Comparison of ENCODE assay signal across 8 mouse cellular contexts in genomic region chr15:80945851-80946250, GRCm38 (mm10). TPM values are rescaled to one million over a fixed set of nuclear protein-coding genes. Genes with fewer than 3 reads are reported as not detected.
DNase-seq lines count a peak whose midpoint lies in the region; ATAC-seq and TF ChIP-seq lines count a peak whose summit lies in the region.
"Had no signal": no experiment of that assay in that cellular context is flagged by ENCODE, and none has a peak within 500 bp of the region (broad histone marks: within the 10 kb centered on the region; RNA-seq: fewer than 3 reads in every experiment).

No protein-coding gene starts in this region.

- peaks cover 8% of the 10 kb centered on the region; the same call in 1 of the 2 replicates for H3K4me1 ChIP-seq in kidney, adult 2 months (ENCODE audit: control insufficient read depth, insufficient read depth, low read length)
- peaks cover 14% of the 10 kb centered on the region for H3K4me1 ChIP-seq in kidney, embryonic 14.5 days (ENCODE audit: control insufficient read depth, insufficient read depth, low read length)
- no peaks in the 10 kb centered on the region for H3K4me1 ChIP-seq in ES-Bruce4 (ENCODE audit: control insufficient read depth, insufficient read depth, low read length)
- H3K4me1 ChIP-seq in liver, embryonic 13.5 days (replicated peaks) = peaks cover 33% of the 10 kb centered on the region
- H3K4me1 ChIP-seq in midbrain, embryonic 10.5 days = peaks cover 14% of the 10 kb centered on the region

- no peak for ATAC-seq in kidney, embryonic 14.5 days (ENCODE audit: low FRiP score, low TSS enrichment)
- no peak for ATAC-seq in liver, embryonic 13.5 days (ENCODE audit: low read depth)

- H3K9ac ChIP-seq in kidney, embryonic 14.5 days (ENCODE audit: low read depth, low read length) = no peak overlapping the region
- H3K9ac ChIP-seq in ES-Bruce4 (ENCODE audit: low read depth, poor library complexity, severe bottlenecking) = no peak overlapping the region
- no peak overlapping the region for H3K9ac ChIP-seq in liver, embryonic 13.5 days

- H3K36me3 ChIP-seq in kidney, adult 2 months (ENCODE audit: control insufficient read depth, insufficient read depth, low read length) = no peaks in the 10 kb centered on the region
- H3K36me3 ChIP-seq in kidney, embryonic 14.5 days (ENCODE audit: control insufficient read depth, insufficient read depth, low read length) = peaks cover 4% of the 10 kb centered on the region; the same call in 1 of the 2 replicates
- 0 out of 2 replicates have a peak, but pooled peaks cover 2% of the 10 kb centered on the region for H3K36me3 ChIP-seq in ES-Bruce4 (ENCODE audit: control insufficient read depth, insufficient read depth, low read length, poor library complexity, severe bottlenecking)
- peaks cover 21% of the 10 kb centered on the region for H3K36me3 ChIP-seq in liver, embryonic 13.5 days
- peaks cover 19% of the 10 kb centered on the region for H3K36me3 ChIP-seq in midbrain, embryonic 10.5 days

- TF ChIP-seq CTCF in kidney, adult 2 months (conservative IDR thresholded peaks at IDR 0.05; ENCODE audit: insufficient read depth, insufficient read length, low read depth, low read length) = peak; percentile 60
- peak; percentile 75 for TF ChIP-seq CTCF in ES-Bruce4 (IDR thresholded peaks at IDR 0.05; ENCODE audit: low read depth, low read length)

- TF ChIP-seq EP300 in ES-Bruce4 (IDR thresholded peaks at IDR 0.05; ENCODE audit: insufficient read depth, low read depth, low read length) = no peak

- DNase-seq in kidney, adult 2 months = peak; percentile 44
- peak; percentile 44 to 68 for DNase-seq in adrenal gland, postnatal 36 days
- peak; percentile 51 for DNase-seq in liver, embryonic 13.5 days
- peak; percentile 30 to 44 for DNase-seq in thymus, adult 18-20 months
- no peak for DNase-seq in midbrain, embryonic 10.5 days (ENCODE audit: low spot score)

- H3K27me3 ChIP-seq in kidney, adult 2 months (replicated peaks; ENCODE audit: control insufficient read depth, insufficient read depth, low read length) = no peaks in the 10 kb centered on the region
- no peaks in the 10 kb centered on the region for H3K27me3 ChIP-seq in kidney, embryonic 14.5 days (ENCODE audit: control insufficient read depth, insufficient read depth, low read length)
- H3K27me3 ChIP-seq in ES-Bruce4 (ENCODE audit: control insufficient read depth, insufficient read depth, low read length, poor library complexity, severe bottlenecking) = no peaks in the 10 kb centered on the region
- H3K27me3 ChIP-seq in liver, embryonic 13.5 days = no peaks in the 10 kb centered on the region
- H3K27me3 ChIP-seq in midbrain, embryonic 10.5 days (ENCODE audit: low read depth, poor library complexity, severe bottlenecking) = no peaks in the 10 kb centered on the region

- 53% methylated on average over 3 of the region's 3 CpGs for WGBS in kidney, adult 2 months
- WGBS in kidney, embryonic 14.5 days = 67% methylated on average over 3 of the region's 3 CpGs
- WGBS in liver, embryonic 13.5 days (ENCODE audit: insufficient replicate concordance) = 24% methylated on average over 3 of the region's 3 CpGs
- 66% methylated on average over 3 of the region's 3 CpGs for WGBS in midbrain, embryonic 10.5 days

- H3K4me3 ChIP-seq in kidney, adult 2 months (ENCODE audit: insufficient read depth, low read depth, low read length) = no peak overlapping the region
- H3K4me3 ChIP-seq in kidney, embryonic 14.5 days (ENCODE audit: low read length) = no peak overlapping the region
- no peak overlapping the region for H3K4me3 ChIP-seq in ES-Bruce4 (ENCODE audit: low read depth, low read length)
- no peak overlapping the region for H3K4me3 ChIP-seq in liver, embryonic 13.5 days (replicated peaks)
- no peak overlapping the region for H3K4me3 ChIP-seq in midbrain, embryonic 10.5 days
- H3K4me3 ChIP-seq: erythroblast, embryonic 14.5 days had no signal

- no peak for TF ChIP-seq POLR2A in kidney, adult 2 months (IDR thresholded peaks at IDR 0.05; ENCODE audit: low read depth, low read length)
- no peak for TF ChIP-seq POLR2A in ES-Bruce4 (IDR thresholded peaks at IDR 0.05; ENCODE audit: insufficient read depth, low read length)

- no peak overlapping the region for H3K27ac ChIP-seq in kidney, adult 2 months (ENCODE audit: insufficient read depth, low read depth, low read length)
- H3K27ac ChIP-seq in kidney, embryonic 14.5 days (ENCODE audit: low read depth, low read length) = no peak overlapping the region
- no peak overlapping the region for H3K27ac ChIP-seq in ES-Bruce4 (ENCODE audit: insufficient read depth, low read length)
- no peak overlapping the region for H3K27ac ChIP-seq in liver, embryonic 13.5 days
- H3K27ac ChIP-seq in midbrain, embryonic 10.5 days (replicated peaks) = no peak overlapping the region

- H3K4me2 ChIP-seq in kidney, embryonic 14.5 days (replicated peaks; ENCODE audit: low read depth, low read length) = no peak overlapping the region
- H3K4me2 ChIP-seq in liver, embryonic 13.5 days = no peak overlapping the region

- no peaks in the 10 kb centered on the region for H3K9me3 ChIP-seq in kidney, embryonic 14.5 days (ENCODE audit: control insufficient read depth, low read length)
- H3K9me3 ChIP-seq in ES-Bruce4 (replicated peaks; ENCODE audit: control insufficient read depth, insufficient read depth, low read length, poor library complexity, severe bottlenecking) = no peaks in the 10 kb centered on the region
- no peaks in the 10 kb centered on the region for H3K9me3 ChIP-seq in liver, embryonic 13.5 days (replicated peaks)
- H3K9me3 ChIP-seq in midbrain, embryonic 10.5 days (replicated peaks) = no peaks in the 10 kb centered on the region

RNA-seq across cellular contexts. Expression of gene Adsl, which starts 2.4 kb away (rescaled TPM):
- 71.2 and 83.9 TPM in 2 replicates for polyA plus RNA-seq in kidney, adult 2 months (2012; rRNA removed)
- polyA plus RNA-seq in kidney, embryonic 14.5 days (2014; fragmentation: Nextera tagmentation; extraction: Ambion mirVana) = 141 and 197 TPM in 2 replicates
- 69.6 and 77.6 TPM in 2 replicates for polyA plus RNA-seq in ES-Bruce4 (2011; ENCODE audit: insufficient read depth, insufficient read length, low read depth, missing spikeins)
- 10 to 100 TPM; 39.9 to 42.4 TPM for total RNA-seq in adrenal gland, postnatal 36 days (2021)
- 131 and 134 TPM in 2 replicates for polyA plus RNA-seq in liver, embryonic 13.5 days (2015; fragmentation: Nextera tagmentation; extraction: Ambion mirVana)
- 202 and 228 TPM in 2 replicates for polyA plus RNA-seq in midbrain, embryonic 10.5 days (2016; fragmentation: Nextera tagmentation; extraction: Ambion mirVana)

RNA-seq across cellular contexts. Expression of gene Sgsm3, which starts 31.7 kb away (rescaled TPM):
- 20.0 and 25.1 TPM in 2 replicates for polyA plus RNA-seq in kidney, adult 2 months (2012; rRNA removed)
- 17.2 and 17.7 TPM in 2 replicates for polyA plus RNA-seq in kidney, embryonic 14.5 days (2014; fragmentation: Nextera tagmentation; extraction: Ambion mirVana)
- 18.0 and 21.4 TPM in 2 replicates for polyA plus RNA-seq in ES-Bruce4 (2011; ENCODE audit: insufficient read depth, insufficient read length, low read depth, missing spikeins)
- 10 to 100 TPM; 15.9 to 23.8 TPM for total RNA-seq in adrenal gland, postnatal 36 days (2021)
- 12.9 and 14.3 TPM in 2 replicates for polyA plus RNA-seq in liver, embryonic 13.5 days (2015; fragmentation: Nextera tagmentation; extraction: Ambion mirVana)
- polyA plus RNA-seq in midbrain, embryonic 10.5 days (2016; fragmentation: Nextera tagmentation; extraction: Ambion mirVana) = 38.0 and 38.8 TPM in 2 replicates
